Mouse (Mus musculus) central nervous system, embryonic 11.5 days (tissue): Measurements from ENCODE around the gene Mical1. TPM values are rescaled to one million over a fixed set of nuclear protein-coding genes. Genes with fewer than 3 reads are reported as not detected.

Source experiments
- polyA plus RNA-seq: library from polyadenylated mRNA; depleted of rRNA; stranded (reverse); fragments of >200 nt; gene quantifications from 2 replicates; pipeline ENCODE4 v1.2.3, GENCODE M21; 2012; rRNA removed

Gene Mical1
- polyA plus RNA-seq, result 43.6 and 45.1 TPM in 2 replicates

DNA sequence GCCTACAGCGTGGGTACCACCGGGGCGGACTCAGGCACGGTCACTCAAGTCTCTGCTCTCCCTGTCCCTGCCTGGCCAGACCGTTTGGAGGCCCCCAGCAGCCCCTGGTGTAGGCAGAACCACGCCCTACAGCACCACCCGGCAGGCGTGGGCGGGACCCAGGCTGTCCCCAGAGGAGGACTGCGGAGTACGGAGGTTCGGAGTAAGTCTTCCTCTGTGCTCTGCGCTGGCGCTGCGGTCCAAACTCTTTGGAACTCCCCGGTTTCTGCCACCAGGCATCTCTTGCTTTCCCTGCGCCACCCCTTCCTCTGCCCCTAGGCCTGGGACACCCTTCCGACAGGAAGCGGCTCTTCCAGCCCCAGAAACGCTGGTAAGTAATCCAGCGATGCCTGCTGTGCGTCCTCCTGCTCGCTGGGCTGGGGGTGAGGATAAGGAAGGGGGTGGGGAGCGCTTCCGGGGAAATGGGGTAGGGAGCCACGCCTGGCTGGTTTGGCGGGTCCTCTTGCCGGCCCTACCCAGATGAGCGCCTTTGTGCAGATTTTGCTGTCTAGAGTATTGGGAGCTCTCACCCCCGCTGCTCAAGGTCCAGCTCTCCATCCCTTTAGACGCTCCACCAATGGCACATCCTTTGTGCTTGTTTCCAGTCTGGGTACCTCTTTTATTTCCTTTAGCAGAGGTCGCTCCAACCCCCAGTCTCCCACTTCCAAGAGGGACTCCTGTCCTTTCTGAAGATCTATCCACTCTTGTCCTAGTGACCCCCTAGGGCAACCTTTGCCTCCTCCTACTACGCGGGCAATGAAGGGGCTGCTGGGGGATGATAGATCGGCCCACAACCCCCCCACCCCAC, at the start of gene Mical1:
Gene Mical1, plus strand, starts transcription at position 144 of the 847 bp plus-strand sequence.

DNA sequence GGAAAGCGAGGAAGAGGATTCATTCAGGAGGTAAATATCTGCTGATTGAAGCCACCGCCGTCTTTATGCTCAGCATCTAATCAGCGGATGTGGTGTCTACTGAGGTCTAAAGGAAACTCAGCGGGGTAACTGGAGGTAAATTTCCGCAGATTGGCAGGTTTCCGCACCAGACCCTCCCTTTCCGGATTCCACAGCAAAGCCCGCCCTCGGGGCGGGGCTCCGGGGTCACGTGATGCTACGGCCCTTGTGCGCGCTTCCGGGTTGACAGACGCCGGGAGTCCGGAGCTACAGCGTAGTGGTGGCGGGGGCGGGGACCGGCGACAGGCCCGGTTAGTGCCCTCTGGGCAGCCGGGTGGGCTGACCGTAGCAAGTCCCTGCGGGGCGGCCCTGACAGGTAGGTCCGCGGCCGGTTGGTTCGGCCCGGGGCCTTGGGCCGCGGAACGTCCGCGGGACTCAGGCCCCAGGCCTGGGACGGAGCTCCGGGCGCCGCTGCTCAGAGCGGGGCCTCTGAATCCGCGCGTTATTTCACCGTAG, 25.9 kb upstream of the Mical1 start, which contains the start of gene Zbtb24:
Gene Zbtb24, plus strand, starts transcription at position 247 of the 534 bp plus-strand sequence.

DNA sequence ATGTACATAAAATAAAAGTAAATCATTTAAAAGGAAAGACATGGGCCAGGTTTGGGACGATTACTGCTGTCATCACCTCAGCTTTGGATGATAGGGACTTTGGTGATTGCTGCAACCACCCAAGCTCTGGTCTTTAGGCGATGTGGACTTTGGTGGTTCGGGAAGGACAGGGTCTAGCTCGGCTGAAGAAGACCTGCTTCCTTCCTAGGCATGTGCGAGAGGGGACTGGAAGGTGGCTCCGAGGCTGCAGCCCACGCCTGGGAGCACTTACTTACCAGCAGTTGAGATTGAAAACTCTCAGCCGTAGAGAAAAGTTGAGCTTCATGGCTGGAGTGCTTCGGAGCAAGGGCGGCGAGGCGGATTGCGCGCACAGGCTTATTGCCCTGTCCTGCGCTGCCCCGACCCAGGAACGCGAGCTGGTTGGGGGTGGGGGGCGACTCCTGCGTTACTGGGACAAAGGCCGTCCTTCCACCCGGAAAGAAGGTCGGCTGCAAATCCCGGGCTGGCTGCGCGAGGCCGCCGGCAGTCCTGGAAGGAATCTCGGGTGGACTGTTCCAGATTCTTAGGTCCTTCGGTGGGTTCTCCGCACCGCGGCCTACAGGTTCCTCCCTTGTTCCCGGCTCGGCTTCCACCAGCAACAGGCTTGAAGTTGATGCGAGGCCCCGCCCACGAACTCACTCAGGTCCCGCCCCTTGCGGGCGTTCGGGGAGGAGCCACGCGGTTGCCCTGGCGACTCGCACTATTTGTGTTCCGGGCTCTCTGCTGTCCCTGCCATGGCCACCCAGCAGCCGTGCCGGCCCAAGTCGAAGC, 13.8 kb downstream of the Mical1 start, which contains the start of the genes Smpd2 and Ppil6:
Gene Smpd2, minus strand, starts transcription at position 662 of the 810 bp plus-strand sequence.
Gene Ppil6, plus strand, starts transcription at position 732 of the 810 bp plus-strand sequence.

DNA sequence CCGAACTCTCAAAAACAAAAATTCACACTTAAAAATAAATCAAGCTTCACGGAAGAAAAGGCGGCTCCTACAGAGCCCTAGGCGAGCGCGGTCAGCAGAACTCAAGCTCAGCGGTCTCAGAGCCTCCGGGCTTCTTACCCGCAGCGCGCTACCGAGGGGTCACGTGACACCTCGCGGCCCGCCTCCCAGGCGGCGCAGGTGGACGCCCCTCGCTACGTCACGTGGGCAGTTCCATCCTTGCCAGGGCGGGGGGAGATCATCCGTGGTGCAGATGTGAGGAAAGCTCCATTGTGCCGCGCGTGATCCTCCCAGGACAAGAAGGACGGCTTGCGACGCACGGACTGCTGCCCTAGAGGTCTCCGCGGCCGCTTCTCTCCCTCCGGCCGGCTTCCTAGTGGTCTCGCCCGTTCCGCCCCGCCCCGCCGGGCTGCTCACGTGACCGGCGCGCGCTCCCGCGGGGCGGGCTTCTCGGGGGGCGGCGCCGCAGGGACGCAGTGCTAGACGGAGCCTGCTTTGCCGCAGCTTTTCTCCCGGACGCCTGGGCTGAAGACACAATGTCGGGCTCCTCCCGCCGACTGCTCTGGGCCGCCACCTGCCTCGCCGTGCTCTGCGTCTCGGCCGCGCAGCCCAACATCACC, 43.0 kb downstream of the Mical1 start, which contains the start of gene Cd164:
Gene Cd164, plus strand, starts transcription at position 434 of the 638 bp plus-strand sequence.

Other genes starting within 250 kb of the Mical1 start
- gene Fig4, start 173.1 kb upstream of the Mical1 start, polyA plus RNA-seq, result 10.4 and 12.6 TPM in 2 replicates
- gene Ak9, start 172.3 kb upstream of the Mical1 start, polyA plus RNA-seq, result 0.06 and 0.08 TPM in 2 replicates
- 12.8 and 18.7 TPM in 2 replicates for gene Zbtb24, start 25.9 kb upstream of the Mical1 start, polyA plus RNA-seq
- gene Smpd2, start 14.1 kb downstream of the Mical1 start, polyA plus RNA-seq, result 44.9 and 58.5 TPM in 2 replicates
- 0.81 and 1.7 TPM in 2 replicates for gene Ppil6, start 14.1 kb downstream of the Mical1 start, polyA plus RNA-seq
- 40.8 and 115 TPM in 2 replicates for gene Cd164, start 43.1 kb downstream of the Mical1 start, polyA plus RNA-seq
- 0.70 and 1.2 TPM in 2 replicates for gene Ccdc162, start 240.3 kb downstream of the Mical1 start, polyA plus RNA-seq